Mouse (Mus musculus) forebrain, embryonic 14.5 days (tissue): ENCODE measurements around the gene Phactr4. TPM values are rescaled to one million over a fixed set of nuclear protein-coding genes. Genes with fewer than 3 reads are reported as not detected.

Experiments used
- ATAC-seq: fragments of 200-750 bp; cut with Nextera tagmentation; 2 replicates; pipeline ENCODE4 v1.8.0; 2017; ENCODE audit warnings: mild to moderate bottlenecking, moderate library complexity
- DNase-seq: peaks from one replicate; pipeline ENCODE4 v3.0.0-alpha.2; 2015; ENCODE audit warnings: low spot score
- H3K27ac ChIP-seq: fragments of 300-500 bp; sonication (generic); 2 replicates; pipeline ENCODE4 v1.5.1; 2014; ENCODE audit warnings: low read depth, mild to moderate bottlenecking, control low read depth, low read length, moderate library complexity
- H3K27me3 ChIP-seq: fragments of 300-500 bp; sonication (generic); replicated peaks from 2 replicates; pipeline ENCODE4 v1.6.1; 2014; ENCODE audit warnings: low read length, control low read depth, mixed read lengths; ENCODE audit not compliant: control insufficient read depth, insufficient read depth
- H3K36me3 ChIP-seq: fragments of 300-500 bp; sonication (generic); 2 replicates; pipeline ENCODE4 v1.6.1; 2014; ENCODE audit warnings: low read length, control low read depth; ENCODE audit not compliant: control insufficient read depth, insufficient read depth
- H3K4me1 ChIP-seq: fragments of 300-500 bp; sonication (generic); 2 replicates; pipeline ENCODE4 v1.6.1; 2014; ENCODE audit warnings: antibody characterized with exemption, low read length, control low read depth; ENCODE audit not compliant: control insufficient read depth, insufficient read depth
- H3K4me2 ChIP-seq: fragments of 300-500 bp; sonication (generic); 2 replicates; pipeline ENCODE4 v1.6.1; 2014; ENCODE audit warnings: mild to moderate bottlenecking, control low read depth, low read length
- H3K4me3 ChIP-seq: fragments of 300-500 bp; sonication (generic); 2 replicates; pipeline ENCODE4 v1.5.1; 2014; ENCODE audit warnings: low read depth, low read length, control low read depth
- H3K9ac ChIP-seq: fragments of 300-500 bp; sonication (generic); 2 replicates; pipeline ENCODE4 v1.6.1; 2014; ENCODE audit warnings: mild to moderate bottlenecking, low read length, control low read depth, moderate library complexity
- H3K9me3 ChIP-seq: fragments of 300-500 bp; sonication (generic); replicated peaks from 2 replicates; pipeline ENCODE4 v1.6.1; 2016; ENCODE audit warnings: low read length, control low read depth, mixed read lengths; ENCODE audit not compliant: control insufficient read depth
- WGBS: fragments of 180-500 bp; shearing (Covaris S2); extraction: QIAGEN DNeasy Blood & Tissue Kit; methylation state at CpG from one replicate; pipeline ENCODE4 v1.1.7; 2014; 5-methylcytosine and 5-hydroxymethylcytosine counted together
- polyA plus RNA-seq: library from polyadenylated mRNA; unstranded; fragments of >200 nt; fragmentation: Nextera tagmentation; extraction: Ambion mirVana; gene quantifications from 2 replicates; pipeline ENCODE4 v1.2.1, GENCODE M21; 2014

The Phactr4 gene
- polyA plus RNA-seq, 1 experiment from 2014 or later = 11.8 TPM

- WGBS = 80% methylated on average over 6 of the region's 6 CpGs
- no peaks in the 10 kb centered on the region for H3K4me1 ChIP-seq
- no peak for DNase-seq
These were observed 31.9 kb upstream of the Phactr4 start for GRCm38 (mm10) chr4:132454216-132454615.

GRCm38 (mm10) chr4:132449778-132450177 is 27.5 kb upstream of the Phactr4 start:
- H3K4me2 ChIP-seq = no peak overlapping the region
- no peaks in the 10 kb centered on the region for H3K36me3 ChIP-seq
- no peaks in the 10 kb centered on the region for H3K9me3 ChIP-seq
- ATAC-seq = no peak
- 90% methylated on average over 3 of the region's 3 CpGs for WGBS
- H3K4me3 ChIP-seq = no peak overlapping the region
- H3K27ac ChIP-seq = no peak overlapping the region
- H3K4me1 ChIP-seq = no peaks in the 10 kb centered on the region
- no peaks in the 10 kb centered on the region for H3K27me3 ChIP-seq
- no peak overlapping the region for H3K9ac ChIP-seq
- no peak for DNase-seq

More at GRCm38 (mm10) chr4:132454216-132454615, 31.9 kb upstream of the Phactr4 start:
- Histone ChIP-seq H3K9me3 (no peaks in the 10 kb centered on the region), H3K9ac (no peak overlapping the region), H3K27ac (no peak overlapping the region), H3K36me3 (peaks cover 25% of the 10 kb centered on the region), H3K4me3 (no peak overlapping the region), H3K4me2 (no peak overlapping the region), H3K27me3 (no peaks in the 10 kb centered on the region)
- no peak for ATAC-seq

- H3K4me3 ChIP-seq = no peak overlapping the region
- DNase-seq = no peak
- H3K4me2 ChIP-seq = no peak overlapping the region
- H3K9ac ChIP-seq = no peak overlapping the region
- no peaks in the 10 kb centered on the region for H3K9me3 ChIP-seq
- no peak for ATAC-seq
- H3K4me1 ChIP-seq = no peaks in the 10 kb centered on the region
- H3K36me3 ChIP-seq = no peaks in the 10 kb centered on the region
- H3K27ac ChIP-seq = no peak overlapping the region
- 88% methylated on average over 12 of the region's 12 CpGs for WGBS
- H3K27me3 ChIP-seq = no peaks in the 10 kb centered on the region
These were observed 23.8 kb upstream of the Phactr4 start for GRCm38 (mm10) chr4:132446105-132446504.

DNA sequence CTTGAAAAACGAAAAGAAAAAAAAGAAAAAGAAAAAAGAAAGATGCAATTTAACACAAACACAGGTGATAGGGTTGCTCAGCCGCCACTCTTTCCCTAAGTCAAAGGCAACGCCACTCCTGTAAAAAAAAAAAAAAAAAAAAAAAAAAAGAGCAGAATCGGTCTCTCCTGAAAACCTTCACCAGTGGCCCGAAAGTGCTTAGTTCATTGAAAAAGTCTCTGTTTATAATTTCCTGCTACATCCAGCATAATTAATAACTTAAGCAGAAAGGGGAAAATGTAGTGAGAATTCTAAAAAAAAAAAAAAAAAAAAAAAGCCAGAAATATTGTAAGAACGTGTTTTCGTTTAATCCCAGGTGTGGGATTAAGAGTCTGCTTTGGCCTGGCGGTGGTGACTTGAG is 22.2 kb upstream of the Phactr4 start:
- 86% methylated on average over 8 of the region's 8 CpGs for WGBS
- Histone ChIP-seq H3K36me3 (no peaks in the 10 kb centered on the region), H3K27me3 (no peaks in the 10 kb centered on the region), H3K27ac (no peak overlapping the region), H3K4me2 (no peak overlapping the region), H3K4me1 (no peaks in the 10 kb centered on the region), H3K9me3 (no peaks in the 10 kb centered on the region), H3K4me3 (no peak overlapping the region), H3K9ac (no peak overlapping the region)
- no peak for DNase-seq
- no peak for ATAC-seq

GRCm38 (mm10) chr4:132437857-132438256 is 15.6 kb upstream of the Phactr4 start:
- no peaks in the 10 kb centered on the region for H3K9me3 ChIP-seq
- 42% methylated on average over 11 of the region's 11 CpGs for WGBS
- H3K4me2 ChIP-seq = no peak overlapping the region
- H3K36me3 ChIP-seq = no peaks in the 10 kb centered on the region
- DNase-seq = no peak
- no peak overlapping the region for H3K9ac ChIP-seq
- no peak overlapping the region for H3K27ac ChIP-seq
- H3K4me1 ChIP-seq = no peaks in the 10 kb centered on the region
- H3K27me3 ChIP-seq = no peaks in the 10 kb centered on the region
- H3K4me3 ChIP-seq = no peak overlapping the region
- ATAC-seq = no peak

DNA sequence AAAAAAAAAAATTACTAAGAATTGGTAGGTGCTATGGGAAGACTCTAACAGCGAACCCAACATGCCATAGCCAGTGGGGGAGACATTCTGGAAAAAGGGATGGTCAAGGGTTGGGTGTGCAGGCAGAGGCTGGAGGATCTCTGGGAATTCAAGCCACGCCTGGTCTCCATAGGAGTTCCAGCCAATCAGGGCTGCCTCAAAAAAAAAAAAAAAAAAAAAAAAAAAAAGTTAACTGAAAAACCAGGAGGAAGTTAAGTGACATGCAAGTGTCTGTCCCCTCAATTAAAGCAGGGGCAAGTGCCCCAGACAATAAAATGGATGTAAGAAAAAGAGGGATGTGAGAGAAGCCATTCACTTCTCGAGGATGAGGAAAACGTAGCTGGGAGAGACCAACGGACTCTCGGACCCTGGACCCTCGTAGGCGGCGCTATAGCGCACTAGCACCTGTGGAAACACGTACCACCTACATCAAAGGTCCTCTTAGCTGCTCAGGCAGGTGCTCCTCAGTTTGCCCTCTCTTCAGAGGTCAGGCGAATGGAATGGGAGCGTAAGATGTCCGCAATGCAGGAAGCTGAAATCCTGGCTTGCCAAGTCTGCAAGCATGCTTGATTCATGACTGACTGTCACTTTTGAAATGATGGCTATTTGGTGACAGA is 10.6 kb upstream of the Phactr4 start:
- H3K27ac ChIP-seq = no peak overlapping the region
- no peak overlapping the region for H3K9ac ChIP-seq
- WGBS = 18% methylated on average over 14 of the region's 14 CpGs
- no peaks in the 10 kb centered on the region for H3K36me3 ChIP-seq
- H3K4me1 ChIP-seq = no peaks in the 10 kb centered on the region
- ATAC-seq (no peak), DNase-seq (no peak)
- no peaks in the 10 kb centered on the region for H3K27me3 ChIP-seq
- H3K4me3 ChIP-seq = no peak overlapping the region
- H3K9me3 ChIP-seq = no peaks in the 10 kb centered on the region
- no peak overlapping the region for H3K4me2 ChIP-seq

DNA sequence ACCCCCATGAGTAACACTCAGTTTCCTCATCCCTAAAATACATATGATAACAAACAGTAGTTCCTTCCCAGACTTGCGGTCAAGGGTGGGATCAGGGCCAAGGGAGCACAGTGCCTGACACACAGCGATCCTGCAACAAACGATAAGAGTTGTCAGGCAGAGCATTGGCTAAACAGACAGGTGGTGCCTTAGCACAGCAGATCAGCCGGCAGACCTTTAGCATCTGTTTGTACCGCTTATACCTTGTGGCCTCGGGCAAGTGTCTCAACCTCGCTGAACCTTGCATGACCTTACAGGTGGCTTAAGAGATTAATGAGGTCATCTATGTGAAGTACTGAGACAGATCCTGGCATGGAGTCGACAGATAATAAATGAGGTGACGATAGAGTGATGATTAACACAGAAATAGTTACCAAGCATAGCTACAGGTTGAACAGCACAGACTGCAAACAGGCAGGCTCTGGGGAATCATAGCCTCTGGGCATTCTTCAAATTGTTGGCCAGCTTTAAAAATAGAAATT is 5.8 kb upstream of the Phactr4 start:
- H3K27me3 ChIP-seq = no peaks in the 10 kb centered on the region
- no peaks in the 10 kb centered on the region for H3K9me3 ChIP-seq
- H3K4me1 ChIP-seq = no peaks in the 10 kb centered on the region
- H3K9ac ChIP-seq = no peak overlapping the region
- H3K4me2 ChIP-seq = no peak overlapping the region
- ATAC-seq (no peak), DNase-seq (no peak)
- no peak overlapping the region for H3K27ac ChIP-seq
- no peak overlapping the region for H3K4me3 ChIP-seq
- no peaks in the 10 kb centered on the region for H3K36me3 ChIP-seq
- WGBS = 70% methylated on average over 9 of the region's 9 CpGs

- Histone ChIP-seq H3K9ac (no peak overlapping the region), H3K4me2 (no peak overlapping the region), H3K36me3 (no peaks in the 10 kb centered on the region), H3K4me1 (no peaks in the 10 kb centered on the region), H3K9me3 (no peaks in the 10 kb centered on the region), H3K27me3 (no peaks in the 10 kb centered on the region), H3K4me3 (no peak overlapping the region), H3K27ac (no peak overlapping the region)
- ATAC-seq (no peak), DNase-seq (no peak)
- WGBS = 90% methylated on average over 4 of the region's 4 CpGs
These were observed 5.2 kb upstream of the Phactr4 start for GRCm38 (mm10) chr4:132427493-132427892.

GRCm38 (mm10) chr4:132426021-132426420 is 3.7 kb upstream of the Phactr4 start:
- Histone ChIP-seq H3K4me2 (no peak overlapping the region), H3K4me3 (no peak overlapping the region), H3K27me3 (no peaks in the 10 kb centered on the region), H3K27ac (no peak overlapping the region), H3K9me3 (no peaks in the 10 kb centered on the region), H3K9ac (no peak overlapping the region), H3K4me1 (peaks cover 1% of the 10 kb centered on the region), H3K36me3 (no peaks in the 10 kb centered on the region)
- WGBS = 65% methylated on average over 2 of the region's 2 CpGs
- no peak for ATAC-seq
- no peak for DNase-seq
